Mouse (Mus musculus) neural tube, embryonic 14.5 days (tissue): ENCODE measurements around the gene Chga. TPM values are rescaled to one million over a fixed set of nuclear protein-coding genes. Genes with fewer than 3 reads are reported as not detected.

Experiments
- ATAC-seq: fragments of 200-750 bp; cut with Nextera tagmentation; 2 replicates; pipeline ENCODE4 v1.8.0; 2017; ENCODE audit warnings: low read depth, mild to moderate bottlenecking, moderate TSS enrichment, moderate library complexity
- H3K27ac ChIP-seq: fragments of 300-500 bp; sonication (generic); 2 replicates; pipeline ENCODE4 v1.5.1; 2014; ENCODE audit warnings: low read depth, mild to moderate bottlenecking, control low read depth, low read length, moderate library complexity, mixed read lengths
- H3K27me3 ChIP-seq: fragments of 300-500 bp; sonication (generic); 2 replicates; pipeline ENCODE4 v1.6.1; 2014; ENCODE audit warnings: low read length; ENCODE audit not compliant: control insufficient read depth, insufficient read depth
- H3K36me3 ChIP-seq: fragments of 300-500 bp; sonication (generic); 2 replicates; pipeline ENCODE4 v1.6.1; 2014; ENCODE audit warnings: low read length, mixed read lengths; ENCODE audit not compliant: control insufficient read depth, insufficient read depth
- H3K4me1 ChIP-seq: fragments of 300-500 bp; sonication (generic); 2 replicates; pipeline ENCODE4 v1.6.1; 2014; ENCODE audit warnings: low read length; ENCODE audit not compliant: control insufficient read depth, insufficient read depth
- H3K4me2 ChIP-seq: fragments of 300-500 bp; sonication (generic); 2 replicates; pipeline ENCODE4 v1.6.1; 2014; ENCODE audit warnings: mild to moderate bottlenecking, low read depth, low read length, control low read depth
- H3K4me3 ChIP-seq: fragments of 300-500 bp; sonication (generic); 2 replicates; pipeline ENCODE4 v1.5.1; 2014; ENCODE audit warnings: low read depth, low read length, control low read depth, mixed read lengths
- H3K9ac ChIP-seq: fragments of 300-500 bp; sonication (generic); replicated peaks from 2 replicates; pipeline ENCODE4 v1.6.1; 2014; ENCODE audit warnings: low read depth, mild to moderate bottlenecking, control low read depth, low read length, mixed read lengths
- H3K9me3 ChIP-seq: fragments of 300-500 bp; sonication (generic); 2 replicates; pipeline ENCODE4 v1.6.1; 2016; ENCODE audit warnings: low read length; ENCODE audit not compliant: control insufficient read depth
- WGBS: fragments of 180-500 bp; shearing (Covaris S2); extraction: QIAGEN DNeasy Blood & Tissue Kit; methylation state at CpG from one replicate; pipeline ENCODE4 v1.1.7; 2014; 5-methylcytosine and 5-hydroxymethylcytosine counted together
- polyA plus RNA-seq: library from polyadenylated mRNA; unstranded; fragments of >200 nt; fragmentation: Nextera tagmentation; extraction: Ambion mirVana; gene quantifications from 2 replicates; pipeline ENCODE4 v1.2.1, GENCODE M21; 2014

Gene Chga
- polyA plus RNA-seq, 1 experiment from 2014 or later: 150 TPM

GRCm38 (mm10) chr12:102582441-102582840 lies 27.7 kb downstream of the Chga start:
- H3K4me3 ChIP-seq: no peak overlapping the region
- no peak overlapping the region for H3K27ac ChIP-seq
- H3K9ac ChIP-seq: no peak overlapping the region
- H3K4me2 ChIP-seq: no peak overlapping the region
- no peaks in the 10 kb centered on the region for H3K9me3 ChIP-seq
- 0 out of 2 replicates have a peak, but pooled peaks cover 6% of the 10 kb centered on the region for H3K36me3 ChIP-seq
- H3K27me3 ChIP-seq: no peaks in the 10 kb centered on the region
- ATAC-seq: no peak
- WGBS: 72% methylated on average over 11 of the region's 11 CpGs
- no peaks in the 10 kb centered on the region for H3K4me1 ChIP-seq

GRCm38 (mm10) chr12:102585390-102585789 lies 30.6 kb downstream of the Chga start:
- H3K4me3 ChIP-seq: no peak overlapping the region
- no peak overlapping the region for H3K9ac ChIP-seq
- 95% methylated on average over 3 of the region's 3 CpGs for WGBS
- no peak overlapping the region for H3K4me2 ChIP-seq
- H3K4me1 ChIP-seq: no peaks in the 10 kb centered on the region
- H3K36me3 ChIP-seq: 0 out of 2 replicates have a peak, but pooled peaks cover 6% of the 10 kb centered on the region
- H3K9me3 ChIP-seq: no peaks in the 10 kb centered on the region
- no peak for ATAC-seq
- no peak overlapping the region for H3K27ac ChIP-seq
- H3K27me3 ChIP-seq: no peaks in the 10 kb centered on the region

- Histone ChIP-seq H3K27me3 (no peaks in the 10 kb centered on the region), H3K4me1 (no peaks in the 10 kb centered on the region), H3K27ac (no peak overlapping the region), H3K9me3 (no peaks in the 10 kb centered on the region), H3K4me3 (no peak overlapping the region), H3K4me2 (no peak overlapping the region), H3K36me3 (0 out of 2 replicates have a peak, but pooled peaks cover 6% of the 10 kb centered on the region), H3K9ac (no peak overlapping the region)
- ATAC-seq: no peak
- WGBS: 80% methylated on average over 9 of the region's 9 CpGs
Measured at GRCm38 (mm10) chr12:102586286-102586881, 31.6 kb downstream of the Chga start.

- no peak for ATAC-seq
- Histone ChIP-seq H3K27me3 (no peaks in the 10 kb centered on the region), H3K9me3 (no peaks in the 10 kb centered on the region), H3K4me3 (no peak overlapping the region), H3K4me1 (no peaks in the 10 kb centered on the region), H3K9ac (no peak overlapping the region), H3K36me3 (0 out of 2 replicates have a peak, but pooled peaks cover 6% of the 10 kb centered on the region), H3K27ac (no peak overlapping the region), H3K4me2 (no peak overlapping the region)
- 89% methylated on average over 8 of the region's 8 CpGs for WGBS
Measured at GRCm38 (mm10) chr12:102587106-102587505, 32.3 kb downstream of the Chga start.

- no peaks in the 10 kb centered on the region for H3K4me1 ChIP-seq
- ATAC-seq: no peak
Measured at GRCm38 (mm10) chr12:102590711-102591360, 36.1 kb downstream of the Chga start.

GRCm38 (mm10) chr12:102593699-102594098 lies 38.9 kb downstream of the Chga start:
- ATAC-seq: peak; percentile 39; the same call in 1 of the 2 replicates
- Histone ChIP-seq H3K4me2 (no peak overlapping the region), H3K36me3 (no peaks in the 10 kb centered on the region), H3K4me1 (peaks cover 4% of the 10 kb centered on the region; the same call in 1 of the 2 replicates), H3K4me3 (no peak overlapping the region), H3K9me3 (no peaks in the 10 kb centered on the region), H3K27me3 (no peaks in the 10 kb centered on the region), H3K9ac (no peak overlapping the region), H3K27ac (no peak overlapping the region)
- 64% methylated on average over 9 of the region's 9 CpGs for WGBS

More at GRCm38 (mm10) chr12:102590711-102591360, 36.1 kb downstream of the Chga start:
- no peak overlapping the region for H3K27ac ChIP-seq
- H3K36me3 ChIP-seq: no peaks in the 10 kb centered on the region
- no peak overlapping the region for H3K9ac ChIP-seq
- H3K4me2 ChIP-seq: no peak overlapping the region
- H3K4me3 ChIP-seq: no peak overlapping the region
- 92% methylated on average over 17 of the region's 17 CpGs for WGBS
- H3K27me3 ChIP-seq: no peaks in the 10 kb centered on the region
- no peaks in the 10 kb centered on the region for H3K9me3 ChIP-seq

- Histone ChIP-seq H3K36me3 (no peaks in the 10 kb centered on the region), H3K4me3 (no peak overlapping the region), H3K4me2 (no peak overlapping the region), H3K9ac (no peak overlapping the region), H3K27me3 (no peaks in the 10 kb centered on the region), H3K4me1 (peaks cover 4% of the 10 kb centered on the region; the same call in 1 of the 2 replicates), H3K9me3 (no peaks in the 10 kb centered on the region), H3K27ac (no peak overlapping the region)
- no peak for ATAC-seq
- 72% methylated on average over 9 of the region's 9 CpGs for WGBS
Measured at GRCm38 (mm10) chr12:102594627-102595026, 39.9 kb downstream of the Chga start.

- 76% methylated on average over 7 of the region's 7 CpGs for WGBS
- H3K4me2 ChIP-seq: no peak overlapping the region
- no peak overlapping the region for H3K27ac ChIP-seq
- H3K4me1 ChIP-seq: peaks cover 4% of the 10 kb centered on the region; the same call in 1 of the 2 replicates
- no peak overlapping the region for H3K9ac ChIP-seq
- H3K9me3 ChIP-seq: no peaks in the 10 kb centered on the region
- H3K27me3 ChIP-seq: no peaks in the 10 kb centered on the region
- no peak overlapping the region for H3K4me3 ChIP-seq
- ATAC-seq: no peak
- no peaks in the 10 kb centered on the region for H3K36me3 ChIP-seq
Measured at GRCm38 (mm10) chr12:102596410-102596809, 41.6 kb downstream of the Chga start.

- H3K27ac ChIP-seq: no peak overlapping the region
- no peaks in the 10 kb centered on the region for H3K9me3 ChIP-seq
- H3K9ac ChIP-seq: no peak overlapping the region
- peaks cover 4% of the 10 kb centered on the region; the same call in 1 of the 2 replicates for H3K4me1 ChIP-seq
- H3K36me3 ChIP-seq: no peaks in the 10 kb centered on the region
- no peak overlapping the region for H3K4me3 ChIP-seq
- no peak; the same call in 1 of the 2 replicates for ATAC-seq
- H3K27me3 ChIP-seq: no peaks in the 10 kb centered on the region
- H3K4me2 ChIP-seq: no peak overlapping the region
- 51% methylated on average over 4 of the region's 4 CpGs for WGBS
Measured at GRCm38 (mm10) chr12:102597466-102597865, 42.7 kb downstream of the Chga start.
